Mouse (Mus musculus): ENCODE data around the gene Thap12.

DNA sequence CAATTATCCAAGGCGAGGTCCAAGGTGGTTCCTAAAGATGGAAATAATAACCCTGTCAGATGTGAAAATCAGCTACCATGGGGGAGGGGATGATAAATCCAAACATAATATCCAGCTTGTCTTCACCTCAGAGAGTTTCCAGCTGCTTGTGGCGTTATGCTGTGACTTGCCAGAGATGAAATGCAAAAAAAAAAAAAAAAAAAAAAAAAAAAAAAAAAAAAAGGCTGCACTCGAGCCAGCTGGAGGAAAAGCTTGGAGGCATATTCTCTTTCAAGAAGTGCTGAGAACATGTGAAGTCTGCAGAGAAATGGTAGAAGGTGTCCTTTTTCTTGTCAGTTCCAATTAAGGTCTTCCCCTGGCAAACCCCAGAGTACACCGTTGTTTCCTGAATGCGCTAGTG, 37.7 kb upstream of the Thap12 start:
- no peak for TF ChIP-seq POLR2AphosphoS5 (IDR thresholded peaks at IDR 0.05; ENCODE audit: borderline replicate concordance, low read depth, low read length)
- no peak for TF ChIP-seq SIN3A (IDR thresholded peaks at IDR 0.05; ENCODE audit: low read length)
- no peak for TF ChIP-seq JUND (IDR thresholded peaks at IDR 0.05; ENCODE audit: low read depth, low read length)
- TF ChIP-seq POLR2A (IDR thresholded peaks at IDR 0.05; ENCODE audit: control insufficient read depth in 1 of 2, insufficient read depth in 1 of 2, low read depth in 1 of 2, low read length in 2 of 2, poor library complexity in 1 of 2): no peak
